Mouse (Mus musculus): ENCODE measurements around the gene Ctu2. TPM values are rescaled to one million over a fixed set of nuclear protein-coding genes. Genes with fewer than 3 reads are reported as not detected.

Gene Ctu2
- polyA plus RNA-seq, 1 experiment from 2014 or later, result 75.3 TPM

Small RNAs within 50 kb of the gene (microRNA-seq; reads per million reads assigned to microRNA genes)
- not detected for gene Gm24366 (ENCODE audit: borderline number of aligned reads)

Other genes with a start within 250 kb of the Ctu2 start
- 3.9 and 5.4 TPM in 2 replicates for gene Zfpm1, start 194.0 kb upstream of the Ctu2 start, polyA plus RNA-seq (2015; fragmentation: Nextera tagmentation; extraction: Ambion mirVana)
- gene Trhr2, start 115.4 kb upstream of the Ctu2 start, polyA plus RNA-seq (2015; fragmentation: Nextera tagmentation; extraction: Ambion mirVana), result not detected in 2 replicates
- 41.0 and 41.7 TPM in 2 replicates for gene Zc3h18, start 99.5 kb upstream of the Ctu2 start, polyA plus RNA-seq (2015; fragmentation: Nextera tagmentation; extraction: Ambion mirVana)
- gene Il17c, start 54.1 kb upstream of the Ctu2 start, polyA plus RNA-seq (2015; fragmentation: Nextera tagmentation; extraction: Ambion mirVana), result 0.26 and 0.37 TPM in 2 replicates
- 540 and 564 TPM in 2 replicates for gene Cyba, start 43.2 kb upstream of the Ctu2 start, polyA plus RNA-seq (2015; fragmentation: Nextera tagmentation; extraction: Ambion mirVana)
- gene Mvd, start 32.7 kb upstream of the Ctu2 start, polyA plus RNA-seq (2015; fragmentation: Nextera tagmentation; extraction: Ambion mirVana), result 17.4 and 19.5 TPM in 2 replicates
- gene Snai3, start 15.4 kb upstream of the Ctu2 start, polyA plus RNA-seq (2015; fragmentation: Nextera tagmentation; extraction: Ambion mirVana), result 37.5 TPM in 2 replicates
- 98.0 and 108 TPM in 2 replicates for gene Rnf166, start 79 bp upstream of the Ctu2 start, polyA plus RNA-seq (2015; fragmentation: Nextera tagmentation; extraction: Ambion mirVana)
- 5.2 and 6.9 TPM in 2 replicates for gene Piezo1, start 75.2 kb downstream of the Ctu2 start, polyA plus RNA-seq (2015; fragmentation: Nextera tagmentation; extraction: Ambion mirVana)
- 50.6 and 51.1 TPM in 2 replicates for gene Cdt1, start 91.9 kb downstream of the Ctu2 start, polyA plus RNA-seq (2015; fragmentation: Nextera tagmentation; extraction: Ambion mirVana)
- gene Aprt, start 100.8 kb downstream of the Ctu2 start, polyA plus RNA-seq (2015; fragmentation: Nextera tagmentation; extraction: Ambion mirVana), result 173 and 174 TPM in 2 replicates
- 10.5 and 11.7 TPM in 2 replicates for gene Galns, start 135.3 kb downstream of the Ctu2 start, polyA plus RNA-seq (2015; fragmentation: Nextera tagmentation; extraction: Ambion mirVana)
- 52.9 and 56.9 TPM in 2 replicates for gene Trappc2l, start 135.5 kb downstream of the Ctu2 start, polyA plus RNA-seq (2015; fragmentation: Nextera tagmentation; extraction: Ambion mirVana)
- gene Pabpn1l, start 146.6 kb downstream of the Ctu2 start, polyA plus RNA-seq (2015; fragmentation: Nextera tagmentation; extraction: Ambion mirVana), result 0.36 and 0.43 TPM in 2 replicates
- gene Cbfa2t3, start 223.0 kb downstream of the Ctu2 start, polyA plus RNA-seq (2015; fragmentation: Nextera tagmentation; extraction: Ambion mirVana), result 15.2 and 16.7 TPM in 2 replicates